Mouse (Mus musculus) left cerebral cortex, adult 18-20 months (tissue): ENCODE results near the gene C330021F23Rik. TPM values are rescaled to one million over a fixed set of nuclear protein-coding genes. Genes with fewer than 3 reads are reported as not detected.
A peak's percentile ranks its signal among the peaks of the same experiment; 100 is the strongest.

Experiments used
- DNase-seq, 2 experiments: peaks; one replicate each; pipeline ENCODE4 v3.0.0; 2021 to 2022; ENCODE audit warnings: low spot score in 2 of 2, mixed read lengths in 1 of 2
- total RNA-seq, 2 experiments: library from RNA; stranded (reverse); gene quantifications; 2 replicates each; pipeline ENCODE4 v1.2.3; 2021

The C330021F23Rik gene
- total RNA-seq, 2 experiments from 2014 or later, result 0.40 TPM; not detected in 1

GRCm38 (mm10) chr8:3587391-3588257 lies 19.8 kb downstream of the C330021F23Rik start:
- peak; percentile 67 to 69 for DNase-seq

GRCm38 (mm10) chr8:3588258-3588633 lies 20.5 kb downstream of the C330021F23Rik start:
- DNase-seq, result no peak

- no peak for DNase-seq
Measured at GRCm38 (mm10) chr8:3593470-3593869, 25.7 kb downstream of the C330021F23Rik start.

DNA sequence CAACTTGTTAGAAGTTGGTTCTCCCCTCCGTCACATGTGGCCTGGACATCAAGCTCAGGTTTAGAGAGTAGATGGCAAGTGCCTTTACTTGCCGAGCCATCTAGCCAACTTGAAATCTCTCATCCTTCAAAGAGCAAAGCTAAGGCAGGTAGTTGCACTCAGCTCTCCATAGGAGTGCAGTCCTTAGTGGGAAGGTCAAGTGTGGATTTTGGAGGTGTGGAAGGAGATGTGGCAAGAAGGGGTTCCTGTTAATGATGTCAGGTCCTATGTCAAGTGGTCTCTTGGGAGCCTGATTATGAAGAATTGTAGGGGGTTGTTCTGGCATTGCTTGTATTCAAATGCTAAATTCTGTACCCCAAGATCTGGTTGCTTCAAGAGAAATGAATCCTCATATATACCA lies 26.7 kb downstream of the C330021F23Rik start:
- no peak for DNase-seq

DNA sequence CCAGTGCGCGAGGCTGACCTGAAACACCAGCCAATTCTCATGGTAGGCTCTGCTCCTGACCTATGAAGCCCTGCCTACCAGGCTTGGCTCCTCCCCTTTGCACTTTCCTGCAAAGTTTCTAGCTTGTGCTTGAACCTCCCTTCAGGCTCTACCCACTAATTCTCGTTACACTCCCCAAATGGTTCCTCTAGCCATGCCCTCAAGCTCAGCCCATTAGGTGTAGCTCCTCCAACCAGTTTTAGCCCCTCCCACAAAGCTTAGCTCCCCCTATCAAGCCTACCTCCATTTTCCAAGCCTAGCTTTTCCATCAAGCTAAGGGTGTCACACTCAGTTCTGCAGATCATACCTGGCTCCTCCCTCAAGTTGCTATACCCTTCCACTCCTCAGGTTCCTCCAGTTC lies 30.3 kb downstream of the C330021F23Rik start:
- DNase-seq, result no peak

DNA sequence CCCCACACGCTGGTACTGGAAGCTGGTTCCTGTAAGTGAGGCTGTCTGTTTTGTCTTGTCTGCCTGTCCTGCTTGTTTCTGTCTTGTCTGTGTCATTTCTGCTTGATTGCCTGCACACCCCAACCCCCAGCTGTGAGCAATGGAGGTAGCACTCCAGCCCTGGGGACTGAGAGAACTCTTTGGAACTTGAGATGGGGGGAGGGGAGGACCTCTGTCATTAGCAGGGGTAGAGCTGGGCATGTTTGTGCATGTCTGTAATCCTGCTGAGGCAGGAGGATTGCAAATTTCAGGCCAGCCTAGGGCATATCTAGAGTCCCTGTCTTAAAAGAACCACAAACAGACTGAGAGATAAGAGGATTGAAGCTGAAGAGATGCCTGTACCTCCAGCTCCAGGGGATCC lies 31.4 kb downstream of the C330021F23Rik start:
- DNase-seq, result no peak

DNA sequence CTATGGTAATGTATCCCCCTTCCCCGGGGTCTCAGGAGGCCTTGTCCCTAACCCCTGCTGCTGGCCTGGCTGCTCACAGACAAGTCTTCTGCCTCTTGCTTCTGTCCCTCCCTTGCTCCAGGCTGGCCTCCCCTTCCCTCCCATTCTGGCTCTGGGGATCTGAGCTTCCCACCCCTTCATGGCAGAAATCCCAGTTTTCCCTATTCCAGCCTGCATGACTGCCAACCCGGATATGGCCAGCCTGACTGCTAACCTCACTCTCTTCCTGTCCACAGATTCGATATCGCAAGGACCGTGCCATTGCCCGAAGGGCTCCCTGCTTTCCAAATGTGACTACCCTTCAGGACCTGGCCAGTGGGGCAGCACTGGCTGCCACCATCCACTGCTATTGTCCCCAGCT lies 32.6 kb downstream of the C330021F23Rik start:
- no peak for DNase-seq

- no peak for DNase-seq
Measured at GRCm38 (mm10) chr8:3603439-3603838, 35.6 kb downstream of the C330021F23Rik start.

DNA sequence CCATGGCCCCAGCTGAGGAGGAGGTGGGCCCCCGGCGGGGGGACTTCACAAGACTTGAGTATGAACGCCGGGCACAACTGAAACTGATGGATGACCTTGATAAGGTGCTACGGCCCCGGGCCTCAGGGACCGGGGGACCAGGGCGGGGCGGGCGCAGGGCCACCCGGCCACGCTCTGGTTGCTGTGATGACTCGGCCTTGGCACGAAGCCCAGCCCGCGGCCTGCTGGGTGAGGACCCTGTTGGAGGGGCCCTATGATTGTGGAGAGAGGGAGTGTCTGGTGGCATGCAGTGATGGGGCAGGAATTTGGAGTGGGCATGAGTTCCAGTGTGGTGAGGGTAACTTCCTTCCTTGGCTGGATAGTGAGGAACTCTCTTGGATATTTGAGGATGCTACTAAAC lies 38.8 kb downstream of the C330021F23Rik start:
- DNase-seq, result no peak

GRCm38 (mm10) chr8:3607822-3608221 lies 40.0 kb downstream of the C330021F23Rik start:
- DNase-seq, result peak in 1 of 2 experiments; percentile 25

GRCm38 (mm10) chr8:3609046-3609815 lies 41.4 kb downstream of the C330021F23Rik start:
- peak in 1 of 2 experiments; percentile 28 for DNase-seq

GRCm38 (mm10) chr8:3609816-3610150 lies 42.0 kb downstream of the C330021F23Rik start:
- DNase-seq, result no peak

DNA sequence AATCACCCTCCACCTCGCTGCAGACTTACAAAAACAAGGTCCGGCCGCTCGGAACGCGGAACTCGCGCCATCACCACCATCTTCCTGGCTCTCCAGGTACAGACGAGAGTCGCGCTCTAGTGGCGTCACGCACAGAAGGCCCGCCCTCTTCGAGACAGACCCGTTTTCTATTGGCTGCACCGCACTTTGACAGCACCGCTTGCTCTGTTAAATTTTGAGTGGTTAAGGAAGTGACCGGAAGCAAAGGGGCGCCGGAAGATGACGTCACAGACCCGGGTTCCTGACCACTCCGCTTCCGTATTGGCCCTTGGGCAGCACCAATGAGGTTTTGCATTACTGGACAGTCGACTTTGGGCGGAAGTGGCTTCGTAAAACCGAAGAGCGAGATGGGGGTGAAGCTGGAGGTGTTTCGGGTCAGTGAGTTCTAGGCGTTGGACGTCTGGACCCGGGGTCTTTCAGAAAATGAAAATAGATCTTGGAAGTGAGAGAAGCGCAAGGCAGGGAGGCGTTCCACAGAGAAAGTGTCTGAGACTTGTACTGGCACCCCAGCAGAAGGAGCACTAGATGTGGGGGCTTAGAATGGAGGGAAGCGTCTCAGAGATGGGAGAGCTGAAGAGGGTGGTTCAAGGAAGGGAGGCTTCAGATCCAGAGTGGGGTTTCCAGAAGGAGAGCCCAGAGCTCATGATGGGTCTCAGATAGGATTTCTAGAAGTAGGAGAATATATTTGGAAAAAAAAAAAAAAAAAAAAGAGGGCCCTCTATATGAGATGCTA lies 53.6 kb downstream of the C330021F23Rik start, which contains the start of the genes Xab2 and Pet100:
Xab2 (minus strand) TSS at position 118 of the 772 bp plus-strand sequence.
Pet100 (plus strand) TSS at position 350 of the 772 bp plus-strand sequence.
- peak; percentile 99 for DNase-seq

DNA sequence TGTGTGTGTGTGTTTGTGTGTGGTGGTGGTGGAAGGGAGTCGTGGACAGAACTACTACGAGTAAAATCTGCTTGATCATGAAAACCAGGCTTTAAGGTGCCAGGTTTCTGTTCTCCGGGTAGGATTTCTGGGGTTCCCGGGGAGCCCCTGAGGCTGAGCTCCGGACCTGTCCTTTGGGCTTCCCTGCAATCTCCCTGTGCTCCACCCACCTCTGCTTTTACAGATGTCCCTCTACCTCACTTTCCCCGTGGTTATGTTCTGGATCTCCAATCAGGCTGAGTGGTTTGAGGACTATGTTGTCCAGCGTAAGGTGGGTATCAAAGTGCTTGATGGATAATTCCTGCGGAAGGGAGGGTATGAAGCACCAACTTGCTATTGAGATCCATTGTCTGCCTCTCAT lies 54.3 kb downstream of the C330021F23Rik start:
- no peak for DNase-seq

- no peak for DNase-seq
Measured at GRCm38 (mm10) chr8:3625445-3625844, 57.7 kb downstream of the C330021F23Rik start, which contains the start of gene Pcp2. TSS of gene Pcp2 (minus strand) at chr8:3625545.

DNA sequence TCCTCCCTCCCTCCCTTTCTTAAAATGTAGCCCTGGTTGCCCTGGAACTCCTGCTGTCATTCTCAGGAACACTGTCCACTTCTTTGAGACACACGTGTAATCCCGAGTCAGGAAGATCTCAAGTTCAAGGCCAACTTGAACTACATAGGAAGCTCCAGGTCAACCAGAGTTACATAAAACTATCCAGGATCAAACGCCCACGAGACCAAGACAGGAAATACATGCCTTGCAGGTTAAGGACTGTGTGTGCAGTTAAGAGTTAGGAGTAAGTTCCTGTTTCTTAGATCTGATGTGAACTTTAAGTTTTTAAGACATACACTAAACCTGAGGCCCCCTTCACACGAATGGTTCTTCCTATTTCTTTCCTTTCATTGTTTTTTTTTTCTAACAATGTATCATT lies 59.2 kb downstream of the C330021F23Rik start:
- no peak for DNase-seq

GRCm38 (mm10) chr8:3628014-3628413 lies 60.2 kb downstream of the C330021F23Rik start:
- DNase-seq, result peak; percentile 34 to 53

- peak; percentile 70 to 73 for DNase-seq
Measured at GRCm38 (mm10) chr8:3630647-3631477, 63.1 kb downstream of the C330021F23Rik start, which contains the start of gene Stxbp2. TSS of gene Stxbp2 (plus strand) at chr8:3630955.

- no peak for DNase-seq
Measured at GRCm38 (mm10) chr8:3631478-3631875, 63.7 kb downstream of the C330021F23Rik start.
